Mouse (Mus musculus) heart, postnatal 14 days (tissue): Measurements from ENCODE around the gene Gm49396. TPM values are rescaled to one million over a fixed set of nuclear protein-coding genes. Genes with fewer than 3 reads are reported as not detected.
A peak's percentile ranks its signal among the peaks of the same experiment; 100 is the strongest.

ENCODE experiments used
- DNase-seq, 2 experiments: peaks; one replicate each; pipeline ENCODE4 v3.0.0; 2021 to 2022
- intact Hi-C: fragments of 180-260 bp; cut with DNase I; formaldehyde crosslinking; loops from one replicate; pipeline ENCODE4 v1.15.1; 2025
- total RNA-seq, 2 experiments: library from RNA; stranded (reverse); gene quantifications; 2 replicates each; pipeline ENCODE4 v1.2.3; 2021

Gene Gm49396
- total RNA-seq, 2 experiments from 2014 or later = 1.9 to 2.4 TPM

GRCm38 (mm10) chr7:30584339-30584738 is 21.2 kb downstream of the Gm49396 start:
- no peak for DNase-seq
- intact Hi-C loops = no loop called here

DNA sequence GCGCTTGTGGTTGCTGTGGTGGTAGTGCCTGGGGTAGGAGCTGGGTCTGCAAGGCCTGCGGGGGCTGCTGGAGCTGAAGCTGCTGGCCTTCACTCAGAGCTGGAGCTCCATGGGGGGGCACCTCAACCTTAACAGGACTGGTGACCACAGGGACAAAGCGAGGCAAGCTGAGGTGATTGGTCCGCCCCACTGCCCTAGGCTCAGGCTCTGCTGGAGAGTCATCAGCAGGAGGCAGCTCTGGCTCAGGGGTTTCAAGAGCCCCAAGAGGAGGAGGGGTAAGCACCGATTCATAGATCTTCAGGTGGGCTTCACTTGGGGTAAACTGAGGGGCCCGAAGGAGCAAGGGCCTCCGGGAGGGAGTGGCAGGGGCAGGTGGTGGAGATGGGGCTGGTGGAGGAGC is 22.0 kb downstream of the Gm49396 start:
- no peak for DNase-seq
- intact Hi-C loops = no loop called here

GRCm38 (mm10) chr7:30586455-30587020 is 23.4 kb downstream of the Gm49396 start:
- no peak for DNase-seq
- intact Hi-C loops = no loop called here

DNA sequence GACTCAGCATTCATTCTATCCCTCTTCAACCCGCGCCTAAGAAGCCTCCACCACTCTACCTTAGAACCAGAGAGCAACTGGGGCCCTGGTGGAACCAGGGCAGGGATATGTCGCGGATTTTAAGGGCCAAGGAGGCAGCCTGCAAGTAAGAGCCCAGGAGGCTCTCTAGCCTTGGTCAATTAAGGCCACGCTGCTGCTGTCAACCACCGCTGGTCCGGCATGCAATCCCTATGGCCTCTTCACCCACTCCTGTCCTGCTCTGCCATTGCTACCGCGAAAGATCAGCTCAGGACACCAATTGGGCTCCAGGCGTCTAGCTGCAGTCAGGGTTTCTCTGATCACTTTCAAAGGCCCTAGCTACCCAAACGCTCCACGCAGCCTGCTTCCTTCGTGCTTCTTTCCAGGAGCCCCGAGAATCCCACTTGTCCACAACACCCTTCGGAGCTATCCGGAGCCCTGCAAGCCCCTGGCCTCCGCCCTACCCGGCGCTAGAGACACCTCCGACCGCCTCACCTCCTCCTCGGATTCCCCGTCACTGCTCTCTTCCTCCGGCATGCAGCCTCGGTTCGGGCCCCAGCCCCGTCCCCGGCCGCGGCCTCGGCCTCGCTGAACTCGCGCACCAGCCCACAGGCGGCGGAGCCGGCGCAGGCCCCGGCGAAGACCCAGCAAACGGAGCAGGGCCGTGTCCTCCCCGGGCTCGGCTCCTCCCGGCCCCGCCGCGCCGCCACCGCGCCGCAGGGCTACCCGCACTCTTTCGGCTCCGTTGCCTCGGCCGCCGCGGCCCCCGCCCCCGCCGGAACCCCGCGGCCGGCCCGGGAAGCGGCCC is 24.9 kb downstream of the Gm49396 start:
- intact Hi-C loops = loop anchor here (1.0 to 2.0 kb wide), 2 partner anchors 24 to 271 kb away; no protein-coding TSS in a partner anchor
- peak in 1 of 2 experiments; percentile 47 for DNase-seq

- intact Hi-C loops = loop anchor here (1.0 to 2.0 kb wide), 3 partner anchors 19 to 270 kb away; no protein-coding TSS in a partner anchor
- peak; percentile 95 to 97 for DNase-seq
These were observed 25.7 kb downstream of the Gm49396 start, which contains the start of gene Kmt2b for GRCm38 (mm10) chr7:30588676-30589434. Gene Kmt2b, minus strand, starts transcription at chr7:30588726.

GRCm38 (mm10) chr7:30589435-30590301 is 26.5 kb downstream of the Gm49396 start:
- intact Hi-C loops = loop anchor here (1.0 to 2.0 kb wide), 3 partner anchors 19 to 269 kb away; no protein-coding TSS in a partner anchor

GRCm38 (mm10) chr7:30590927-30591604 is 27.9 kb downstream of the Gm49396 start:
- intact Hi-C loops = loop anchor here (1.0 kb wide), 1 partner anchor 22 kb away; no protein-coding TSS in a partner anchor
- DNase-seq = no peak

More at GRCm38 (mm10) chr7:30589435-30590301, 26.5 kb downstream of the Gm49396 start:
- peak; percentile 88 to 90 for DNase-seq

DNA sequence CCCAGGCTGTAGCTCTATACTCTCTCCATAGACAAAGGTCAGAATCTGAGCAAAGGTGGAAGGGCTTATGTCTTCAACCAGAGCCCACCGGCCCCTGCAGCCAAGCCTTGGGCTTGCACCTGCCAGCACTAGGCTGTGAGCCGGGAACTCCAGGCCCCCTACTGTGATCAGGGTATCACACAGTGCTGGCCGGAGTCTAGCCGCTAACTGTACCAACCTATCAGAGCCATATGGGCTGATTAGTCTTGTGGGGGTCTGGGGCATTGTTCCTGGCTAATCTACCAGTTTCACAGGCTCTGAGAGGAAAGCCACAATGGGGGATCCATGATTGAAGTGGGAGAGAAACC is 28.4 kb downstream of the Gm49396 start:
- no peak for DNase-seq
- intact Hi-C loops = no loop called here

- DNase-seq = no peak
- intact Hi-C loops = no loop called here
These were observed 29.8 kb downstream of the Gm49396 start for GRCm38 (mm10) chr7:30592772-30593423.

DNA sequence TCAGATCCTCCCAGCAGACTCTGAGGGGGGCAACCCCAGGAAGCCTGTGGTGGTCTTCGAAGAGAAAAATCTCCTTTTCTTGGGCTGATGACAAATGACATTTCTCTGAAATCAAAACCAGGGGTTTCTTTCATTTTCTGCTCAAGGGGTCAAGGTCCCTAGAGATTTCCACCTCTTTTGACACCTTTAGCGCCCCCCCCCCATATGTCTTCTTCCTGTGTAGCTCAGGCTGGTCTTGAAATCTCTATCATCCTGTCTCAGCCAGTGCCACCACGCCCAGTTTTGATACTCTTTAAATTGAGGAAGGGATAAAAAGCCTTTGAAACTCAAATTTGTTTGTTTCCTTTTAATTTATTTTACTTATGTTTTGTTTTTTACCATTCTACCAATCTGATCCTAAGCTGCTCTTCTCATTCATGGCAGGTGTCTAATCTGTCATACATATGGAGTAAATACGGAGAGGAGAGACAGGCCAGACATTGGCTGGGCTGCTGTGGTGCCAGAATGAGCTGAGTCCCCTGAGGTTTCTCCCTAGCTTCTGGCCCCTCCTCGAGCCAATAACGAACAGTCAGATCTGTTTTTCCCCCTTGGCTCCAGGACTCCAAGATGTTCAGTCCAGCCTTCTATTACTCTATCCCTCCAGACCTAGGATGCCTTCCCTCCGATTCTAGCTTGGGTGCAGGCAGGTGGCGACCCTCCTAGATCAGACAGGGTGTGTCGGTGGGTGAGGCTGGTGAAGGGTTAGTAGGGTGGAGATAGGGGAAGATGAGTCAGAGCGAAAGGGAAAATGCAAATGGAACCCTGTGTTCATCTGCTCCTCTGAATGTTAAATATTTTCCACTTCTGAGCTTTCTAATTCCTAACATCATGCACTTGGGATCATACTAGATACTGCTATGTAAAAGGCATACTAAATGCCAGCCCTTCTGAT is 30.7 kb downstream of the Gm49396 start:
- no peak for DNase-seq
- intact Hi-C loops = no loop called here

DNA sequence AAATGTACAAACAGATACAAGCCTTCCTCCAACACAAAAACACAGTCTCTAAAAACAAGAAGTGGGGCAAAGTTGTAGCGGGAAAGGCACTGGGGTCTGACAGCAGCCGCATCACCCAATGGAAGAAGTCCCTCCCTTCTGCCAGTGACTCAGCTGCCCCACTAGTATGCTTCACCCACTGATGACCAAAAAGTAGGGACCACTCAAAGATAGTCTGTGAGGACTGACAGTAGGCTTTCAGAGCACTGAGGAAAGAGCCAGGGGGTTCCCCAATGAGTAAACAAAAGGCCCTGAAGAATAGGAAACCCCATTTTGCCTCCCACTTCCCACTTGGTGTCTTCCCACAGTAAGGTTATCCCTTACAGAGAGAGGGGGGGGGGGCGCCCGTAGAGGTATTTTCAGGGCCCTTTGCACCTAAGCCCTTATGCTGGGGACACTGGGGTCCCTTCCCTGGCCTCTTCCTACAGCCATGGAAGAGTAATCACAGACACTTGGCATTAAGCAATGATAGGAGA is 31.4 kb downstream of the Gm49396 start:
- intact Hi-C loops = no loop called here
- DNase-seq = no peak

GRCm38 (mm10) chr7:30596093-30596492 is 32.9 kb downstream of the Gm49396 start:
- no peak for DNase-seq
- intact Hi-C loops = no loop called here

DNA sequence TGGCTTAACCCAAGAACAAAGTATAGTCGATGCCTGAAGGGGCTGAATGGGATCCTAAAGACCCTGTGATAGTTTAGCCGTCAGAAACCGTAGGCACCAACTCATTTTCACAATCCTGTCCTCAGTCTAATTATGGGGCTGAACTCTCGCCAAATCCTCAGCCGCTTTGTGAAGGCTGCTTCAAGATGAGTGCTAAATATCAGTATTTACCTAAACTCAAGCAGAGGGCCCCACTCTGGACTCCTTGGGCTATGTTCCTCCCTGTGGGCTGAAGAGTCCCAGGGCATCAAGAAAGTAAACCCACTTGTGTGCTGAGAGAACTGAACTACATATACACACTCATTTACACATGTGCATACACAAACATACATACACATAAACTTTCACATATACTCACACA is 33.7 kb downstream of the Gm49396 start:
- DNase-seq = no peak
- intact Hi-C loops = no loop called here

DNA sequence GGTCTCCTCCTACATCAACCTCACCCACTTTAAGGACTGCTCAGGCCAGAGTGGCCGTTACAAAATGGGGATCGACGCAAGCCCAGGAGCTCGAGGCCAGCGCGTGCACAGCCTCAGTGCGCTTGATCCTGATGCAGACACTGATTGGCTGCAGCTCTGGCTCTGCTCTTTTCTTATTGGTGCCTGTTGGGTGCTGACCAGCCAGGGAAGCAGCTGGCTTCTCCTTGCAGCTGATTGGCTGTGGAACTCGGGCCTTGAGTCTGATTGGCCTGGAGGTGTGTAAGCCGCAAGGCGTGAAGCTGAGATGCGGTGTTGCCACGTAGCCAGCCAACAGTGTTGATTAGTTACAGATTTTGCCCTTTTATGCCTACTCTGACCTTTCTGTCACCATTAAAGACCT is 35.6 kb downstream of the Gm49396 start, which contains the start of gene Zbtb32:
Gene Zbtb32, minus strand, starts transcription at position 124 of the 400 bp plus-strand sequence.
- intact Hi-C loops = no loop called here
- DNase-seq = no peak

GRCm38 (mm10) chr7:30599933-30600353 is 36.8 kb downstream of the Gm49396 start:
- peak; percentile 80 to 89 for DNase-seq
- intact Hi-C loops = loop anchor here (10.0 kb wide), 1 partner anchor 225 kb away; no protein-coding TSS in a partner anchor

- no peak for DNase-seq
- intact Hi-C loops = loop anchor here (10.0 kb wide), 1 partner anchor 226 kb away; no protein-coding TSS in a partner anchor
These were observed 37.5 kb downstream of the Gm49396 start for GRCm38 (mm10) chr7:30600651-30601050.

DNA sequence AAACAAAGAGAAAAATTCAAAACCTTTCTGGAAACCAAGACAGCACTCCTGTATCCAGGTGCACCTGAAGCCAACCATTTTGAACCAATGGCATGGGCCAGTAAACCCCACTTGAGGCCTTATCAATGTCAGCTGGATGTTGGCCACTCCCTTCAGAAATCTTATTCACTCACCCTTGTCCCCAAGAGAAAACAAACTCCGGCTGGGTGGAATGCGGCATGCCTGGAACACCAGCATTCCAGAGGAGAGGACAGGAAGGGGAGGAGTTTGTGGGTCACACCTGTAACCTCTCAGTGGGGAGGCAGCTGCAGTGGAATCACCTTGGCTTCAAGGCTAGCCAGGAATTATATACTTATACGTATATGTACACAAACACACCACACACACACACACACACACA is 39.4 kb downstream of the Gm49396 start:
- intact Hi-C loops = loop anchor here (10.0 kb wide), 1 partner anchor 228 kb away; no protein-coding TSS in a partner anchor
- DNase-seq = no peak
